In the genomic region with DNA sequence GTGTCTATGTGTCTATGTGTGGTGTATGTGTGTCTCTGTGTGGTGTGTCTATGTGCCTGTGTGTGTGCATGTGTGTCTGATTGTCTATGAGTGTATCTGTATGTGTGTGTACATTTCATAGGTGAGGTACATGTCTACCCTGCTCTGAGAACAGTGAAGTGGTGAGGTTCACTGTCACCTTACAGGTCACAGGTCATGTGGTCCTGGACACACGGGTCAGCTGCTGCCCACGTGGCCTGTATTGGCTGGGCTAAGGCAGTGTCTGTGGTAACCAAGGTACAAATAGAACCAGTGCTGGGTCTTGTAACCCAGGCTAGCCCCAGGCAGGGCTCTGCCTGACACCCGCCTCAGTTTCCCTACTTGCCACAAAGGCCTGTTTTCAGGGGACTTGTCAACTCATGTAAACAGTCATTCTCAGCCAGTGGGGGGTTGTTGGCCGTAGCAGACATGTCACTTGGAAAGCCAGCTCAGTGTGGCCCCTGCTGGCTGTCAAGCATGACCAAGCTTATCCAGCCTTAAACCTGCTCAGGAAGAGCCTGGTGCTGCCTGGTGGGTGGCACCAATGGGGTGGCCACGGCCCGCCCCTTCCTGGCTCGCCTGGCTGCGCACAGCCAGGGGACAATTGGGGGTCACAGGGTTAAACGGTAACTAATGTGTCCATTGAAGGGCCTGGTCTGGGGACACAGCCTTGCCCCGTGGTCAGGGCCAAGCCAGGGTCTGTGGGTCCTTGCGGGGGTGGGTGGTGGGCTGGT, we compare ENCODE assay signal across 11 mouse cellular contexts. TPM values are rescaled to one million over a fixed set of nuclear protein-coding genes. Genes with fewer than 3 reads are reported as not detected.
A peak's percentile ranks its signal among the peaks of the same experiment; 100 is the strongest.
DNase-seq lines count a peak whose midpoint lies in the region; ATAC-seq lines count a peak whose summit lies in the region.
"Had no signal": no experiment of that assay in that cellular context is flagged by ENCODE, and none has a peak within 500 bp of the region (broad histone marks: within the 10 kb centered on the region; RNA-seq: fewer than 3 reads in every experiment).

No protein-coding gene starts in this region.

- H3K27me3 ChIP-seq in heart, embryonic 10.5 days (ENCODE audit: insufficient read depth, poor library complexity, severe bottlenecking): no peaks in the 10 kb centered on the region
- H3K27me3 ChIP-seq in megakaryocyte, embryonic 14.5 days (replicated peaks): no peaks in the 10 kb centered on the region
- no peaks in the 10 kb centered on the region for H3K27me3 ChIP-seq in stomach, embryonic 15.5 days (replicated peaks)

- DNase-seq in heart, embryonic 10.5 days (ENCODE audit: low spot score): no peak
- no peak for DNase-seq in heart, adult 18-20 months
- peak; percentile 72 to 73 for DNase-seq in kidney, postnatal 36 days
- no peak for DNase-seq in cerebellum, postnatal 10 days
- no peak for DNase-seq in left cerebral cortex, adult 18-20 months (ENCODE audit: low spot score in 2 of 2)

- no peak for ATAC-seq in megakaryocyte, adult 5-6 weeks (ENCODE audit: poor library complexity, severe bottlenecking)
- no peak for ATAC-seq in stomach, embryonic 15.5 days (ENCODE audit: insufficient read depth, low FRiP score, low read depth)

- no peaks in the 10 kb centered on the region for H3K9me3 ChIP-seq in heart, embryonic 10.5 days
- H3K9me3 ChIP-seq in megakaryocyte, embryonic 14.5 days: no peaks in the 10 kb centered on the region
- H3K9me3 ChIP-seq in stomach, embryonic 15.5 days: no peaks in the 10 kb centered on the region

- H3K9ac ChIP-seq in stomach, embryonic 15.5 days: no peak overlapping the region

- peak overlapping the region; percentile 66 for H3K27ac ChIP-seq in heart, embryonic 10.5 days
- H3K27ac ChIP-seq in stomach, embryonic 15.5 days: 0 out of 2 replicates have a peak overlapping the region, but pooled peaks have one; percentile 9

- no peak overlapping the region for H3K4me3 ChIP-seq in heart, embryonic 10.5 days
- H3K4me3 ChIP-seq in megakaryocyte, embryonic 14.5 days (replicated peaks): peak overlapping the region; percentile 89
- H3K4me3 ChIP-seq in stomach, embryonic 15.5 days (replicated peaks): no peak overlapping the region

- peaks cover 82% of the 10 kb centered on the region for H3K4me1 ChIP-seq in heart, embryonic 10.5 days
- H3K4me1 ChIP-seq in megakaryocyte, embryonic 14.5 days: peaks cover 100% of the 10 kb centered on the region
- H3K4me1 ChIP-seq in stomach, embryonic 15.5 days: peaks cover 40% of the 10 kb centered on the region

- H3K4me2 ChIP-seq in stomach, embryonic 15.5 days: no peak overlapping the region

- 82% methylated on average over 11 of the region's 11 CpGs for WGBS in heart, embryonic 10.5 days
- 71% methylated on average over 11 of the region's 11 CpGs for WGBS in stomach, embryonic 15.5 days

- peaks cover 90% of the 10 kb centered on the region for H3K36me3 ChIP-seq in heart, embryonic 10.5 days
- H3K36me3 ChIP-seq in megakaryocyte, embryonic 14.5 days (replicated peaks; ENCODE audit: low read length): peaks cover 99% of the 10 kb centered on the region
- peaks cover 5% of the 10 kb centered on the region; the same call in 1 of the 2 replicates for H3K36me3 ChIP-seq in stomach, embryonic 15.5 days

RNA-seq across cellular contexts. Expression of gene Arid3a, which starts 11.1 kb away (rescaled TPM):
- polyA plus RNA-seq in heart, embryonic 10.5 days (2016; fragmentation: Nextera tagmentation; extraction: Ambion mirVana): 12.5 and 16.4 TPM in 2 replicates
- total RNA-seq in heart, adult 18-20 months (2021): 1 to 10 TPM; 1.0 to 1.1 TPM
- 89.7 and 142 TPM in 2 replicates for polyA plus RNA-seq in megakaryocyte, embryonic 14.5 days (2012; ENCODE audit: insufficient read depth, low replicate concordance)
- 36.7 and 38.7 TPM in 2 replicates for total RNA-seq in megakaryocyte, adult 5-6 weeks (2015)
- 59.2 and 67.8 TPM in 2 replicates for total RNA-seq in megakaryocyte, adult 5-6 weeks (2017)
- polyA plus RNA-seq in stomach, embryonic 15.5 days (2015; fragmentation: Nextera tagmentation; extraction: Ambion mirVana): 9.8 and 10.0 TPM in 2 replicates
- 1 to 10 TPM; 5.6 to 7.2 TPM for total RNA-seq in left cerebral cortex, adult 18-20 months (2021)

RNA-seq across cellular contexts. Expression of gene R3hdm4, which starts 16.9 kb away (rescaled TPM):
- polyA plus RNA-seq in heart, embryonic 10.5 days (2016; fragmentation: Nextera tagmentation; extraction: Ambion mirVana): 88.7 and 96.0 TPM in 2 replicates
- 10 to 100 TPM; 75.3 to 78.2 TPM for total RNA-seq in heart, adult 18-20 months (2021)
- polyA plus RNA-seq in megakaryocyte, embryonic 14.5 days (2012; ENCODE audit: insufficient read depth, low replicate concordance): 418 and 597 TPM in 2 replicates
- 118 and 121 TPM in 2 replicates for total RNA-seq in megakaryocyte, adult 5-6 weeks (2015)
- 92.1 and 134 TPM in 2 replicates for total RNA-seq in megakaryocyte, adult 5-6 weeks (2017)
- 137 and 140 TPM in 2 replicates for polyA plus RNA-seq in stomach, embryonic 15.5 days (2015; fragmentation: Nextera tagmentation; extraction: Ambion mirVana)
- 100 to 1,000 TPM; 307 to 318 TPM for total RNA-seq in left cerebral cortex, adult 18-20 months (2021)

RNA-seq across cellular contexts. Expression of gene Kiss1r, which starts 21.2 kb away (rescaled TPM):
- 0.31 and 0.33 TPM in 2 replicates for polyA plus RNA-seq in heart, embryonic 10.5 days (2016; fragmentation: Nextera tagmentation; extraction: Ambion mirVana)
- under 1 TPM; 0.17 to 0.46 TPM for total RNA-seq in heart, adult 18-20 months (2021)
- polyA plus RNA-seq in megakaryocyte, embryonic 14.5 days (2012; ENCODE audit: insufficient read depth, low replicate concordance): 2.7 and 4.5 TPM in 2 replicates
- total RNA-seq in megakaryocyte, adult 5-6 weeks (2015): 0.18 and 0.29 TPM in 2 replicates
- 0.26 and 0.77 TPM in 2 replicates for total RNA-seq in megakaryocyte, adult 5-6 weeks (2017)
- 0.83 and 0.94 TPM in 2 replicates for polyA plus RNA-seq in stomach, embryonic 15.5 days (2015; fragmentation: Nextera tagmentation; extraction: Ambion mirVana)
- 10 to 100 TPM in 1 of 2 experiments, 1 to 10 TPM in 1; 5.3 to 10.3 TPM for total RNA-seq in left cerebral cortex, adult 18-20 months (2021)

RNA-seq across cellular contexts. Expression of gene Wdr18, which starts 22.0 kb away (rescaled TPM):
- polyA plus RNA-seq in heart, embryonic 10.5 days (2016; fragmentation: Nextera tagmentation; extraction: Ambion mirVana): 127 and 155 TPM in 2 replicates
- 10 to 100 TPM; 33.1 to 33.6 TPM for total RNA-seq in heart, adult 18-20 months (2021)
- 22.2 and 23.8 TPM in 2 replicates for polyA plus RNA-seq in megakaryocyte, embryonic 14.5 days (2012; ENCODE audit: insufficient read depth, low replicate concordance)
- total RNA-seq in megakaryocyte, adult 5-6 weeks (2015): 10.6 and 15.7 TPM in 2 replicates
- total RNA-seq in megakaryocyte, adult 5-6 weeks (2017): 7.8 TPM in 2 replicates
- 86.0 and 86.2 TPM in 2 replicates for polyA plus RNA-seq in stomach, embryonic 15.5 days (2015; fragmentation: Nextera tagmentation; extraction: Ambion mirVana)
- total RNA-seq in left cerebral cortex, adult 18-20 months (2021): 10 to 100 TPM; 45.3 to 46.5 TPM

RNA-seq across cellular contexts. Expression of gene Gm26602, which starts 27.3 kb away (rescaled TPM):
- polyA plus RNA-seq in heart, embryonic 10.5 days (2016; fragmentation: Nextera tagmentation; extraction: Ambion mirVana): 1.4 and 4.0 TPM in 2 replicates
- total RNA-seq in heart, adult 18-20 months (2021): not detected
- polyA plus RNA-seq in megakaryocyte, embryonic 14.5 days (2012; ENCODE audit: insufficient read depth, low replicate concordance): not detected in 2 replicates
- total RNA-seq in megakaryocyte, adult 5-6 weeks (2015): not detected in 2 replicates
- total RNA-seq in megakaryocyte, adult 5-6 weeks (2017): not detected in 2 replicates
- polyA plus RNA-seq in stomach, embryonic 15.5 days (2015; fragmentation: Nextera tagmentation; extraction: Ambion mirVana): 4.4 and 13.3 TPM in 2 replicates
- not detected for total RNA-seq in left cerebral cortex, adult 18-20 months (2021)
- total RNA-seq: adrenal gland, postnatal 25 days; gastrocnemius, postnatal 4 days had no signal
- polyA plus RNA-seq: limb, embryonic 14.5 days had no signal

Comparison
In these comparisons a context has a peak if more than half of its experiments do, and no peak if none do; other contexts are left out.
1. DNase-seq: peak in kidney, postnatal 36 days (2 of 2); none in heart, embryonic 10.5 days (single experiment), heart, adult 18-20 months (0 of 2), cerebellum, postnatal 10 days (0 of 2) and left cerebral cortex, adult 18-20 months (0 of 2).
2. RNA of gene Arid3a, which starts 11.1 kb away (total RNA-seq): 36.7 to 67.8 TPM in megakaryocyte, adult 5-6 weeks; 5.6 to 7.2 TPM in left cerebral cortex, adult 18-20 months and 1.0 to 1.1 TPM in heart, adult 18-20 months; every median in the first group is over 4 times any median in the second.